Mouse (Mus musculus) neural tube, embryonic 12.5 days (tissue): ENCODE data around the gene Fbrs. TPM values are rescaled to one million over a fixed set of nuclear protein-coding genes. Genes with fewer than 3 reads are reported as not detected.
A peak's percentile ranks its signal among the peaks of the same experiment; 100 is the strongest.

Experiments used
- ATAC-seq: fragments of 200-750 bp; cut with Nextera tagmentation; 2 replicates; pipeline ENCODE4 v1.8.0; 2017; ENCODE audit warnings: low read depth, mild to moderate bottlenecking, moderate TSS enrichment, moderate library complexity; ENCODE audit not compliant: low FRiP score
- H3K27ac ChIP-seq: fragments of 300-500 bp; sonication (generic); 2 replicates; pipeline ENCODE4 v1.5.1; 2016
- H3K27me3 ChIP-seq: fragments of 300-500 bp; sonication (generic); replicated peaks from 2 replicates; pipeline ENCODE4 v1.6.1; 2016; ENCODE audit warnings: mild to moderate bottlenecking
- H3K36me3 ChIP-seq: fragments of 300-500 bp; sonication (generic); 2 replicates; pipeline ENCODE4 v1.6.1; 2016; ENCODE audit warnings: mild to moderate bottlenecking
- H3K4me1 ChIP-seq: fragments of 300-500 bp; sonication (generic); 2 replicates; pipeline ENCODE4 v1.6.1; 2016
- H3K4me2 ChIP-seq: fragments of 300-500 bp; sonication (generic); replicated peaks from 2 replicates; pipeline ENCODE4 v1.6.1; 2016; ENCODE audit warnings: mild to moderate bottlenecking
- H3K4me3 ChIP-seq: fragments of 300-500 bp; sonication (generic); 2 replicates; pipeline ENCODE4 v1.5.1; 2016
- H3K9ac ChIP-seq: fragments of 300-500 bp; sonication (generic); 2 replicates; pipeline ENCODE4 v1.6.1; 2016; ENCODE audit warnings: mild to moderate bottlenecking
- H3K9me3 ChIP-seq: fragments of 300-500 bp; sonication (generic); 2 replicates; pipeline ENCODE4 v1.6.1; 2016; ENCODE audit warnings: mild to moderate bottlenecking
- WGBS: fragments of 180-500 bp; shearing (Covaris S2); methylation state at CpG from one replicate; pipeline ENCODE4 v1.1.7; 2016; 5-methylcytosine and 5-hydroxymethylcytosine counted together
- microRNA-seq: library from miRNA; unstranded; fragments of <30 nt; microRNA quantifications from one replicate; pipeline ENCODE4, GENCODE M21; 2017
- polyA plus RNA-seq: library from polyadenylated mRNA; unstranded; fragments of >200 nt; fragmentation: Nextera tagmentation; extraction: Ambion mirVana; gene quantifications from 2 replicates; pipeline ENCODE4 v1.2.1, GENCODE M21; 2016

Fbrs gene
- polyA plus RNA-seq, 1 experiment from 2014 or later: 13.1 TPM

DNA sequence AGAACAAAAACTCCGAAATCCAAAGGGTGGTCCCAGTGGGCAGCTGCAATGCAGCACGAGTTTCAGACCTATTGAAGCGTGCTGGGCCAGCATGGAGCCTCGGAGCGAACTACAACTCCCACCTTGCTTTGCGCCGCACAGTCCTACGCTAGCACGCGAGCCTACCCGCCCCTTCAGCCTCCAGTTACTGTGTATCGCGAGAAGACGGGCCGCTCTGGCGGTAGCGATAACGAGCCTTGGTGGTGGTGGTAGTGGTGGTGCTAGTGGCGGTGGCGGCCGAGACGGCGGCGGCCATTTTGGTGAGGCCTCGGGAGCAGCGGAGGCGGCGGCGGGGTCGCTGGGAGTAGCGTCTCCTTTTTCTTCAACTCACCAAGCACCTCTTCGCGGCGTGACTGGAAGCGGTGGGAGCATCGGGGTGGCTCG, 32.8 kb downstream of the Fbrs start, which contains the start of gene Srcap:
TSS of gene Srcap (plus strand) at position 176 of the 423 bp plus-strand sequence.
- under 1% methylated on average over 37 of the region's 37 CpGs for WGBS
- Histone ChIP-seq H3K4me1 (peaks cover 18% of the 10 kb centered on the region), H3K27me3 (no peaks in the 10 kb centered on the region), H3K9me3 (no peaks in the 10 kb centered on the region), H3K4me3 (peak within 1 kb of the TSS; percentile 76), H3K9ac (peak within 1 kb of the TSS; percentile 88), H3K4me2 (peak within 1 kb of the TSS; percentile 72), H3K36me3 (peaks cover 14% of the 10 kb centered on the region), H3K27ac (peak within 1 kb of the TSS; percentile 92)
- peak; percentile 98 for ATAC-seq

GRCm38 (mm10) chr7:127512231-127513015, 33.4 kb downstream of the Fbrs start:
- Histone ChIP-seq H3K27me3 (no peaks in the 10 kb centered on the region), H3K36me3 (peaks cover 20% of the 10 kb centered on the region), H3K4me1 (peaks cover 18% of the 10 kb centered on the region), H3K9ac (peak overlapping the region; percentile 88), H3K4me2 (peak overlapping the region; percentile 72), H3K9me3 (no peaks in the 10 kb centered on the region), H3K27ac (peak overlapping the region; percentile 92), H3K4me3 (peak overlapping the region; percentile 76)
- WGBS: under 1% methylated on average over 74 of the region's 93 CpGs
- peak; percentile 86 for ATAC-seq

DNA sequence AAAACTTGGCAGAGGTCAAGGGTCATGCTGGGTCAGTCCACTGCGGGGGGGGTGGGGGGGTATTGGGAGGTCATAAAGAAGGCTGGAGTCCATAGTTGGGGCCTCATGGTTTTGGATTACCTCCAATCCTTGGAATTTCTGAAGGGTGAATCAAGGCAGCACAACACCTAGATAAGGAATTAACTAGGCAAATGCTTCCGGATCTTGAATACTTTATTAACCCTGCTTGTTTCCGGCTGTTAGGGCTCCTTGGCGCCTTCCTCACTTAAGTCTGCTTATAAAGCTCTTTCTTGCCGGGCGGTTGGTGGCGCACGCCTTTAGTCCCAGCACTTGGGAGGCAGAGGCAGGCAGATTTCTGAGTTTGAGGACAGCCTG, 34.0 kb downstream of the Fbrs start:
- ATAC-seq: no peak
- Histone ChIP-seq H3K4me3 (peak overlapping the region; percentile 76), H3K27ac (peak overlapping the region; percentile 92), H3K4me1 (peaks cover 18% of the 10 kb centered on the region), H3K9ac (peak overlapping the region; percentile 88), H3K36me3 (peaks cover 26% of the 10 kb centered on the region), H3K4me2 (peak overlapping the region; percentile 72), H3K27me3 (no peaks in the 10 kb centered on the region), H3K9me3 (no peaks in the 10 kb centered on the region)
- 43% methylated on average over 8 of the region's 8 CpGs for WGBS

GRCm38 (mm10) chr7:127513781-127514180, 34.8 kb downstream of the Fbrs start:
- no peaks in the 10 kb centered on the region for H3K27me3 ChIP-seq
- H3K4me1 ChIP-seq: peaks cover 18% of the 10 kb centered on the region
- H3K4me2 ChIP-seq: peak overlapping the region; percentile 72
- no peak for ATAC-seq
- 88% methylated on average over 3 of the region's 3 CpGs for WGBS
- peaks cover 31% of the 10 kb centered on the region for H3K36me3 ChIP-seq
- no peaks in the 10 kb centered on the region for H3K9me3 ChIP-seq
- H3K27ac ChIP-seq: no peak overlapping the region
- H3K4me3 ChIP-seq: peak overlapping the region; percentile 76; the same call in 1 of the 2 replicates
- H3K9ac ChIP-seq: peak overlapping the region; percentile 33; the same call in 1 of the 2 replicates

GRCm38 (mm10) chr7:127515846-127516245, 36.8 kb downstream of the Fbrs start:
- H3K4me1 ChIP-seq: peaks cover 18% of the 10 kb centered on the region
- no peak overlapping the region for H3K4me3 ChIP-seq
- H3K27ac ChIP-seq: no peak overlapping the region
- H3K36me3 ChIP-seq: peaks cover 47% of the 10 kb centered on the region
- no peak overlapping the region for H3K4me2 ChIP-seq
- no peaks in the 10 kb centered on the region for H3K27me3 ChIP-seq
- ATAC-seq: no peak
- no peak overlapping the region for H3K9ac ChIP-seq
- 93% methylated on average over 7 of the region's 7 CpGs for WGBS
- no peaks in the 10 kb centered on the region for H3K9me3 ChIP-seq

GRCm38 (mm10) chr7:127516344-127516743, 37.3 kb downstream of the Fbrs start:
- no peak overlapping the region for H3K4me2 ChIP-seq
- no peak overlapping the region for H3K9ac ChIP-seq
- H3K27ac ChIP-seq: no peak overlapping the region
- no peaks in the 10 kb centered on the region for H3K9me3 ChIP-seq
- 96% methylated on average over 7 of the region's 7 CpGs for WGBS
- peaks cover 52% of the 10 kb centered on the region for H3K36me3 ChIP-seq
- H3K27me3 ChIP-seq: no peaks in the 10 kb centered on the region
- H3K4me3 ChIP-seq: no peak overlapping the region
- peaks cover 18% of the 10 kb centered on the region for H3K4me1 ChIP-seq
- ATAC-seq: no peak

GRCm38 (mm10) chr7:127519284-127519683, 40.3 kb downstream of the Fbrs start, which contains the start of gene Gm42715:
Gene Gm42715 (plus strand): TSS chr7:127519584.
- no peak for ATAC-seq
- Histone ChIP-seq H3K9me3 (no peaks in the 10 kb centered on the region), H3K4me3 (no peak within 1 kb of the TSS), H3K27ac (no peak within 1 kb of the TSS), H3K9ac (no peak within 1 kb of the TSS), H3K27me3 (no peaks in the 10 kb centered on the region), H3K4me2 (no peak within 1 kb of the TSS), H3K36me3 (peaks cover 80% of the 10 kb centered on the region), H3K4me1 (peaks cover 3% of the 10 kb centered on the region; the same call in 1 of the 2 replicates)
- WGBS: 93% methylated on average over 3 of the region's 3 CpGs

Small RNA genes within 50 kb of the gene (microRNA-seq; reads per million reads assigned to microRNA genes)
- gene Gm47278 (not detected), gene Mir7060 (not detected)

Other genes starting within 250 kb of the Fbrs start
- 67.6 and 68.9 TPM in 2 replicates for gene Zfp553, start 246.1 kb upstream of the Fbrs start, polyA plus RNA-seq
- 30.1 and 32.8 TPM in 2 replicates for gene Sept1, start 246.1 kb upstream of the Fbrs start, polyA plus RNA-seq
- gene Zfp771, start 234.9 kb upstream of the Fbrs start, polyA plus RNA-seq: 58.1 and 61.9 TPM in 2 replicates
- gene Dctpp1, start 218.5 kb upstream of the Fbrs start, polyA plus RNA-seq: 130 and 144 TPM in 2 replicates
- 65.2 and 73.1 TPM in 2 replicates for gene Sephs2, start 205.1 kb upstream of the Fbrs start, polyA plus RNA-seq
- 1.3 and 2.0 TPM in 2 replicates for gene Itgal, start 182.9 kb upstream of the Fbrs start, polyA plus RNA-seq
- gene Zfp768, start 133.6 kb upstream of the Fbrs start, polyA plus RNA-seq: 20.8 and 21.3 TPM in 2 replicates
- 7.2 and 8.3 TPM in 2 replicates for gene Zfp747, start 103.1 kb upstream of the Fbrs start, polyA plus RNA-seq
- 5.3 TPM in 2 replicates for gene 9130019O22Rik, start 92.0 kb upstream of the Fbrs start, polyA plus RNA-seq
- gene E430018J23Rik, start 85.6 kb upstream of the Fbrs start, polyA plus RNA-seq: 6.4 and 7.8 TPM in 2 replicates
- gene Zfp764, start 72.4 kb upstream of the Fbrs start, polyA plus RNA-seq: 5.7 and 6.8 TPM in 2 replicates
- gene Zfp688, start 57.1 kb upstream of the Fbrs start, polyA plus RNA-seq: 31.4 and 36.0 TPM in 2 replicates
- 17.4 and 20.3 TPM in 2 replicates for gene Zfp689, start 30.0 kb upstream of the Fbrs start, polyA plus RNA-seq
- gene Prr14, start 19.6 kb upstream of the Fbrs start, polyA plus RNA-seq: 56.1 and 63.5 TPM in 2 replicates
- 72.9 and 79.9 TPM in 2 replicates for gene Srcap, start 32.8 kb downstream of the Fbrs start, polyA plus RNA-seq
- 14.3 and 15.0 TPM in 2 replicates for gene Gm42715, start 40.4 kb downstream of the Fbrs start, polyA plus RNA-seq
- gene Tmem265, start 82.2 kb downstream of the Fbrs start, polyA plus RNA-seq: 4.1 and 6.1 TPM in 2 replicates
- 49.2 and 54.8 TPM in 2 replicates for gene Phkg2, start 94.1 kb downstream of the Fbrs start, polyA plus RNA-seq
- gene Ccdc189, start 109.4 kb downstream of the Fbrs start, polyA plus RNA-seq: 14.0 and 14.1 TPM in 2 replicates
- gene Rnf40, start 109.6 kb downstream of the Fbrs start, polyA plus RNA-seq: 54.1 and 61.2 TPM in 2 replicates
- 31.8 and 35.3 TPM in 2 replicates for gene Zfp629, start 136.6 kb downstream of the Fbrs start, polyA plus RNA-seq
- 71.1 and 74.7 TPM in 2 replicates for gene Bcl7c, start 229.7 kb downstream of the Fbrs start, polyA plus RNA-seq
- 5.8 TPM in 2 replicates for gene Ctf1, start 233.5 kb downstream of the Fbrs start, polyA plus RNA-seq